Mouse (Mus musculus) inflammation-experienced regulatory T-cells, adult 6 months (primary cell): ENCODE data around the gene Ubash3b. TPM values are rescaled to one million over a fixed set of nuclear protein-coding genes. Genes with fewer than 3 reads are reported as not detected.
A peak's percentile ranks its signal among the peaks of the same experiment; 100 is the strongest.

Experiments
- ATAC-seq: one replicate; pipeline ENCODE4 v1.8.0; 2017
- polyA plus RNA-seq, 3 experiments: library from polyadenylated mRNA; unstranded; fragments of 100-300 nt; shearing (Covaris generic); gene quantifications; one replicate each; pipeline ENCODE4 v1.2.1; 2017

The Ubash3b gene
- polyA plus RNA-seq, 3 experiments from 2014 or later = 18.8 to 20.6 (median 20.2) TPM

GRCm38 (mm10) chr9:41087831-41088383 is 73.6 kb downstream of the Ubash3b start:
- ATAC-seq = no peak

GRCm38 (mm10) chr9:41084191-41084901 is 77.2 kb downstream of the Ubash3b start:
- peak; percentile 77 for ATAC-seq

GRCm38 (mm10) chr9:41083386-41084055 is 78.0 kb downstream of the Ubash3b start:
- ATAC-seq = peak; percentile 29

GRCm38 (mm10) chr9:41082891-41083290 is 78.6 kb downstream of the Ubash3b start:
- ATAC-seq = peak; percentile 23

GRCm38 (mm10) chr9:41080877-41081276 is 80.6 kb downstream of the Ubash3b start:
- peak; percentile 57 for ATAC-seq

- ATAC-seq = no peak
Measured at GRCm38 (mm10) chr9:41079428-41080155, 81.9 kb downstream of the Ubash3b start.

- ATAC-seq = no peak
Measured at GRCm38 (mm10) chr9:41078198-41078597, 83.3 kb downstream of the Ubash3b start.

GRCm38 (mm10) chr9:41076150-41076549 is 85.3 kb downstream of the Ubash3b start:
- ATAC-seq = no peak

GRCm38 (mm10) chr9:41075528-41075927 is 86.0 kb downstream of the Ubash3b start:
- ATAC-seq = no peak

- ATAC-seq = peak; percentile 96
Measured at GRCm38 (mm10) chr9:41073196-41074009, 88.1 kb downstream of the Ubash3b start.

GRCm38 (mm10) chr9:41072786-41073185 is 88.7 kb downstream of the Ubash3b start:
- ATAC-seq = peak; percentile 64

- ATAC-seq = no peak
Measured at GRCm38 (mm10) chr9:41071906-41072511, 89.5 kb downstream of the Ubash3b start.

GRCm38 (mm10) chr9:41070761-41071181 is 90.7 kb downstream of the Ubash3b start:
- ATAC-seq = no peak

GRCm38 (mm10) chr9:41069509-41069908 is 92.0 kb downstream of the Ubash3b start:
- ATAC-seq = no peak

GRCm38 (mm10) chr9:41061446-41061845 is 100.1 kb downstream of the Ubash3b start:
- ATAC-seq = no peak

- no peak for ATAC-seq
Measured at GRCm38 (mm10) chr9:41060617-41061016, 100.9 kb downstream of the Ubash3b start.

- ATAC-seq = no peak
Measured at GRCm38 (mm10) chr9:41058765-41059535, 102.5 kb downstream of the Ubash3b start.

GRCm38 (mm10) chr9:41054166-41054565 is 107.3 kb downstream of the Ubash3b start:
- no peak for ATAC-seq

GRCm38 (mm10) chr9:41053478-41053877 is 108.0 kb downstream of the Ubash3b start:
- ATAC-seq = no peak

GRCm38 (mm10) chr9:41051080-41051932 is 110.2 kb downstream of the Ubash3b start:
- no peak for ATAC-seq
